Mouse (Mus musculus) limb, embryonic 15.5 days (tissue): ENCODE data around the gene Cnpy3. TPM values are rescaled to one million over a fixed set of nuclear protein-coding genes. Genes with fewer than 3 reads are reported as not detected.
"Not testable (repeated sequence)": the region's sequence is repeated elsewhere in the genome, so short reads cannot be mapped to it uniquely, and the experiment has no call there.

Experiments
- ATAC-seq: fragments of 200-750 bp; cut with Nextera tagmentation; 2 replicates; pipeline ENCODE4 v1.8.0; 2017; ENCODE audit warnings: low read depth, moderate TSS enrichment; ENCODE audit not compliant: insufficient number of reproducible peaks, low FRiP score, low TSS enrichment
- H3K27ac ChIP-seq: fragments of 300-500 bp; sonication (generic); 2 replicates; pipeline ENCODE4 v1.5.1; 2015; ENCODE audit warnings: moderate library complexity, mild to moderate bottlenecking, inconsistent platforms
- H3K27me3 ChIP-seq: fragments of 300-500 bp; sonication (generic); 2 replicates; pipeline ENCODE4 v1.6.1; 2015; ENCODE audit warnings: inconsistent platforms
- H3K36me3 ChIP-seq: fragments of 300-500 bp; sonication (generic); 2 replicates; pipeline ENCODE4 v1.6.1; 2015; ENCODE audit warnings: inconsistent platforms
- H3K4me1 ChIP-seq: fragments of 300-500 bp; sonication (generic); 2 replicates; pipeline ENCODE4 v1.6.1; 2015; ENCODE audit warnings: inconsistent platforms
- H3K4me2 ChIP-seq: fragments of 300-500 bp; sonication (generic); 2 replicates; pipeline ENCODE4 v1.6.1; 2015; ENCODE audit warnings: mild to moderate bottlenecking, inconsistent platforms
- H3K4me3 ChIP-seq: fragments of 300-500 bp; sonication (generic); 2 replicates; pipeline ENCODE4 v1.5.1; 2015; ENCODE audit warnings: mild to moderate bottlenecking, inconsistent platforms
- H3K9ac ChIP-seq: fragments of 300-500 bp; sonication (generic); 2 replicates; pipeline ENCODE4 v1.6.1; 2015; ENCODE audit warnings: inconsistent platforms
- H3K9me3 ChIP-seq: fragments of 300-500 bp; sonication (generic); 2 replicates; pipeline ENCODE4 v1.6.1; 2016; ENCODE audit warnings: inconsistent platforms
- WGBS: fragments of 180-500 bp; shearing (Covaris S2); methylation state at CpG from one replicate; pipeline ENCODE4 v1.1.7; 2015; 5-methylcytosine and 5-hydroxymethylcytosine counted together
- polyA plus RNA-seq: library from polyadenylated mRNA; unstranded; fragments of >200 nt; fragmentation: Nextera tagmentation; extraction: Ambion mirVana; gene quantifications from 2 replicates; pipeline ENCODE4 v1.2.1, GENCODE M21; 2015

Gene Cnpy3
- 78.0 and 83.6 TPM in 2 replicates for polyA plus RNA-seq

DNA sequence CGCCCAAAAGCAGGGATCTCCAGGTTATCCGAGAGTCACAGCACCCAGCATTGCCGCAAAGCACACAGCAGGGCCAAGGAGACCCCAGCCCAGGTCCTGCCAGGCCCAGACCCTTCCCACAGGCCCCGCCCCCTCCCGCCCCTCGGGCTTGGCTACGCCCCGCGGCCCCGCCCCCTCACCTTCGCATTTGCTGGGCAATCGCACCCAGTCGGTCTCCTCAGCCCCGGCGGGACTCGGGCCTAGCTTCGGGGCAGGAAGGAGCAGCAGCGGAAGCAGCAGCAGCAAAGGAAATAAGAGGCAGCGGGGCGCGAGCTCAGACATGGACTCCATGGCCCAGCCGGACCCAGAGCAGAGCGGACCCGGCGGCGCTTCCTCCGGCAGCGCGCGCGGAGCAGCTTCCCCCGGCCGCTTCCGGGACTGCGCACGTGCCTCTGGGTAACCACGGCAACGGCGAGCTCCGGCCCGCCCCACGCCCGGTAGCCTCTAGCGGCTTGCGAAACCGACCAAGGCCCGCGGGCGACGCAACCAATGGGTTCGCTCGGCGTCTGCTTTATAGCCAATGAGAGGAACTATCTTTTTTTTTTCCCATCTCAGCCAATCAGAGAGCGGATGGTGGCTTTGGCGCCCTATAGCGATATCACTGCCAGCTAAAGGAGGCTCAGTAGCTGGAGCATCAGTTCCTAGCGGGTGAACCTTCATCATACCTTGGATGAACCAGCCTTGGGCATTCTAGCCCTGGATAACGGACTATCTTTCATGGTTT, at the start of gene Cnpy3:
Gene Cnpy3, minus strand, starts transcription at position 421 of the 763 bp plus-strand sequence.
- H3K4me2 ChIP-seq, result peak within 1 kb of the TSS; percentile 67
- WGBS, result under 1% methylated on average over 58 of the region's 58 CpGs
- no peaks in the 10 kb centered on the region for H3K9me3 ChIP-seq
- H3K9ac ChIP-seq, result peak within 1 kb of the TSS; percentile 65
- H3K4me1 ChIP-seq, result peaks cover 19% of the 10 kb centered on the region
- H3K4me3 ChIP-seq, result peak within 1 kb of the TSS; percentile 82
- peaks cover 7% of the 10 kb centered on the region; the same call in 1 of the 2 replicates for H3K36me3 ChIP-seq
- H3K27me3 ChIP-seq, result no peaks in the 10 kb centered on the region
- peak within 1 kb of the TSS; percentile 94 for H3K27ac ChIP-seq
- ATAC-seq, result peak; percentile 97

DNA sequence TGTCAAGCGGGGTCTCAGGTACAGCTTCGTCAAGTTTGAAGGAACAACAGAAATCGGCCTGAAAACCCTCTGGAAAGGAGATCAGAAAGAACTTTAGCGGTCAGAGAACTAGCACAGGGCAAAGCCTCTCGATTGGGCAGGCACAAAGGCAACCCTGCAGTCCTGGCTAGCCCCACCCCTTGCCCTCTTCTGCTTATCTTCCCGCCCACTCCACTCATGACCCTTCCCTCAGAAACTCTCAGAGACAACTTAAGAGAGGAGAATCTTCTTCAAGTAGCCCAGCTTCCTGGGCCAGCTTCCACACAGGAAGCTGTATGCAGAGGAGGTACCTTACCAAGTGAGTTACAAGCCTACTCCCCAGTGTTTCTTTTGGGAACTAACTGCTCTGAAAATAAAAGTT, 49.7 kb upstream of the Cnpy3 start:
- Histone ChIP-seq H3K4me3 (no peak overlapping the region), H3K27me3 (no peaks in the 10 kb centered on the region), H3K36me3 (peaks cover 59% of the 10 kb centered on the region), H3K9me3 (no peaks in the 10 kb centered on the region), H3K4me2 (no peak overlapping the region), H3K27ac (no peak overlapping the region), H3K9ac (no peak overlapping the region), H3K4me1 (no peaks in the 10 kb centered on the region)
- WGBS, result 89% methylated on average over 6 of the region's 6 CpGs
- no peak for ATAC-seq

DNA sequence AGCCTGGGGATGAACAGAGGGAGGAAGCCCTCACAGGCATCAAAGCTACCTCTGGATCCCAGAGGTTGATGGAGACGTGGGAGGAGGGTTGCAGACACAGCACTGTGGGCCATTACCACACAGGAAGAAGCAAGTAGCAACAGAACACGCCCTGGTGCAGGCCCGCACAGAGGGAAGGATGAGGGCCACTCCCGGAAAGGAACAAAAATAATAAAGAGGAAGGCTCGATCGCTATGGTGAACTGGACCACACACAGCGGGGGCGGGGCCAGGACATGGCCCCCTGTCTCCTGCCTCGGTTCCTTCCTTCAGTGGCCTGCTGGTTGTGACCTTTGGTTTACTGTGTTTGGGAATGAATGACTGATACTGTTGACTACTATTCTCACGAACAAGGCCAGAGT, 47.7 kb upstream of the Cnpy3 start:
- no peaks in the 10 kb centered on the region for H3K9me3 ChIP-seq
- H3K36me3 ChIP-seq, result peaks cover 44% of the 10 kb centered on the region
- H3K4me3 ChIP-seq, result no peak overlapping the region
- no peaks in the 10 kb centered on the region for H3K27me3 ChIP-seq
- no peak overlapping the region for H3K9ac ChIP-seq
- no peaks in the 10 kb centered on the region for H3K4me1 ChIP-seq
- WGBS, result 84% methylated on average over 10 of the region's 10 CpGs
- no peak overlapping the region for H3K4me2 ChIP-seq
- ATAC-seq, result no peak
- H3K27ac ChIP-seq, result no peak overlapping the region

DNA sequence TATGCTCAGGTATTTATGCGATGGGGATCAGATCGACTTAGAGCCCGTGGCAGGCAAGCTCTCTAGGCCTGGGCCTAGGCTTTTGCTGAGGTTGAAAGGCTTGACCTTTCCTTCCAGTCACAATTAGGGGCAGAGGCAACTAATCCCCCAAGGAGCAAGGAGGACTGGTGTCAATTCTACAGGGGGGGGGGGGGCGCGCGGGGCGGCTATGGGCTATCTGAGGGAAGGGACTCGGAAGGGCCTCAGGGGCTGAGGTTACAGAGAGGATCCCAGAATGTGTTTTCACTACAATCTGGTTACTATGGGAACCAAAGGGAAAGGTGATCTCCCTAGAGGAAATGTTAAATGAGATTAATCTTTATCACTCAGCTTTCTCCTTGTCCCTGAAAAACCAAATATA, 45.4 kb upstream of the Cnpy3 start:
- no peaks in the 10 kb centered on the region for H3K4me1 ChIP-seq
- no peak overlapping the region for H3K27ac ChIP-seq
- no peak overlapping the region for H3K4me3 ChIP-seq
- no peak for ATAC-seq
- H3K4me2 ChIP-seq, result no peak overlapping the region
- H3K9me3 ChIP-seq, result no peaks in the 10 kb centered on the region
- 48% methylated on average over 8 of the region's 8 CpGs for WGBS
- peaks cover 39% of the 10 kb centered on the region for H3K36me3 ChIP-seq
- H3K9ac ChIP-seq, result no peak overlapping the region
- no peaks in the 10 kb centered on the region for H3K27me3 ChIP-seq

DNA sequence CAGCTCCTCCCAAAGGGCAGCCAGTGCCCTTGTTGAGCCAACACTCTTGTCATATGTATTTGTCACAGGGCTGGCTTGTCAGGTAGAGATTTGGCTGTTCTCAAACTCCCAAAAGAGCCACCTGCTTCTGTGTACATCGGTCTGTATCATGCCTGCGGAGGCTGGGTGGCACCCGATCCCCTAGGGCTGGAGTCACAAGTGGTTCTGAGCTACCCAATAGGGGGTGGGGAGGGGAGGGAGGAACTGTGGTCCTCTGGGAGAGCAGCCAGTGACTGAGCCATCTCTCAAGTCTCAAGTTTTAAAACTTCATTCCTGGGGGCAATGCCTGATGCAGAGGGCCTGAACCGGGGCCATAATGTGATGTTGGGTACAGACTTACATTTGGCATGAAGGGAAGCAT, 44.7 kb upstream of the Cnpy3 start:
- 81% methylated on average over 4 of the region's 4 CpGs for WGBS
- Histone ChIP-seq H3K9ac (no peak overlapping the region), H3K4me2 (no peak overlapping the region), H3K4me3 (no peak overlapping the region), H3K27ac (no peak overlapping the region), H3K9me3 (no peaks in the 10 kb centered on the region), H3K36me3 (peaks cover 33% of the 10 kb centered on the region), H3K4me1 (no peaks in the 10 kb centered on the region), H3K27me3 (no peaks in the 10 kb centered on the region)
- ATAC-seq, result no peak

DNA sequence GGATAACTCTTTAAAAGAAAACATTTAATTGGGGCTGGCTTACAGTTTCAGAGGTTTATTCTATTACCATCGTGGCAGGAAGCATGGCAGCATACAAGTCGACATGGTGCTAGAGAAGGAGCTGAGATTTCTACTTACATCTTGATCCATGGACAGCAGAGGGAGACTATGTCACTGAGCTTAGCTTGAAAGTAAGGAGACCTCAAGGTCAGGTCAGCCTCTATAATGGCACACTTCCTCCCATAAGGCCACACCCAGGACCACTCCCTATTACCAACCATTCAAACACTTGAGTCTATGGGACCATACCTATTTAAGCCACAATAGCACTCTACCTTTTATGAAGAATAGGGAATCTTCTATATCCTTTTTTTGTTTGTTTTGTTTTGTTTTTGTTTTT, 40.9 kb upstream of the Cnpy3 start:
- H3K4me3 ChIP-seq, result no peak overlapping the region
- WGBS, result 80% methylated on average over 2 of the region's 2 CpGs
- H3K27me3 ChIP-seq, result no peaks in the 10 kb centered on the region
- no peaks in the 10 kb centered on the region for H3K9me3 ChIP-seq
- H3K4me1 ChIP-seq, result no peaks in the 10 kb centered on the region
- no peak overlapping the region for H3K9ac ChIP-seq
- H3K4me2 ChIP-seq, result no peak overlapping the region
- H3K36me3 ChIP-seq, result 0 out of 2 replicates have a peak, but pooled peaks cover 3% of the 10 kb centered on the region
- no peak for ATAC-seq
- H3K27ac ChIP-seq, result no peak overlapping the region

DNA sequence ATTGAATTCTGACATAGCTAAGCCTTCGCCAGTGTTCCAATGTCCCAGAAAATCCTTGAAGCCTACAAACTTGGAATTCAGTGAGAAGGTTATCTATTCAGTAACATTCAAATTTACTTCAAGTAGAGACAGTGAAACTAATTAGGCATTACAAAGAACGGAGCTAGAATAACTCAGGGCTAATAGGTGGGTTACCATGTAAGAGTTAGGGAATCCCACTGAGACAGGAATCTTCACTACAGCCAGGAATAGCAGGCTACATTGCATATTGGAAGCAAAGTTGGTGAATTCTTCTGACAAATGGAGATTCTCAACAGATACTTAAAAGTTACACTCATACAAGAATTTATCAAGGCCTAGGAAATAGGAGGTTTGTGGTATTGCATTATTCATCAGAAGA, 36.0 kb upstream of the Cnpy3 start:
- H3K4me2 ChIP-seq, H3K9ac ChIP-seq, ATAC-seq, H3K4me1 ChIP-seq, H3K36me3 ChIP-seq, H3K27me3 ChIP-seq, H3K9me3 ChIP-seq, H3K4me3 ChIP-seq, H3K27ac ChIP-seq: not testable (repeated sequence)
- 59% methylated on average over 2 of the region's 2 CpGs for whole genome bisulfite sequencing

DNA sequence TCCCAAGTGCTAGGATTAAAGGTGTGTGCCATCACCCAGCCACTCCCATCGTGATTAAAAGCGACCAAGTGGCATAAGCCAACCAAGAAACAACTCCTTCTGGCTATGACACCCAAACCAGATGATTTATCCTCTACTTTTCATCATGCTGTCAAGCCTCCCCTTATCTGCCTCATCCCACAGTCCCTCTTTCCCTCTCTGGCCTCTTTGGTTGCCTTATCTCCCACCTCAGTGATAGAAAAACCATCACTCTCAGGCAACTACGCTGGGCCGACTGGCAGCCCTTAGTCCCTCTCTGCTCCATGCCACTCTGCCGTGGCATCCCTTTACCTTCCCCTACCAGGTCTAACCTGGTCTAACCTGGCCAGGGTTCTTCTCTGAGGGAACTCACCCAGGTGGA, 34.9 kb upstream of the Cnpy3 start:
- Histone ChIP-seq H3K4me3 (no peak overlapping the region), H3K4me2 (no peak overlapping the region), H3K4me1 (no peaks in the 10 kb centered on the region), H3K27ac (no peak overlapping the region), H3K27me3 (no peaks in the 10 kb centered on the region), H3K36me3 (no peaks in the 10 kb centered on the region), H3K9ac (no peak overlapping the region), H3K9me3 (no peaks in the 10 kb centered on the region)
- ATAC-seq, result no peak
- WGBS, result 91% methylated on average over 5 of the region's 5 CpGs

DNA sequence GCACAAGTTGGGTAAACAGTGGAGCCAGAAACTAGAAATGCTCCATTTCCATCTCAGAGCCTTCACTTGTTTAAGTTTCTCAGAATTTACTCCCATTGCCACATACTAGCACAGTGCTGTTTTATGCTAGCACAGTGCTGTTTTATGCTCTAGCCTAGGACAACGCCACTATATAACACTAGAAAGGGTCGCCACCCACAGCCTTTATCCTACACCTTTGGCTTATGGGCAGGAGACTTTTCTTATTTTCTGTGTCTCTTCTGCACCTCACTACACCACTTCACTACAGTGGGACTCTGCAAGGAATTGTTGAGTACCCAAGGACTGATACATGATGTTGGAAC, 31.2 kb upstream of the Cnpy3 start:
- Histone ChIP-seq H3K9ac (no peak overlapping the region), H3K4me3 (peak overlapping the region; percentile 64), H3K4me2 (peak overlapping the region; percentile 61; the same call in 1 of the 2 replicates), H3K9me3 (no peaks in the 10 kb centered on the region), H3K4me1 (peaks cover 7% of the 10 kb centered on the region), H3K27me3 (no peaks in the 10 kb centered on the region), H3K36me3 (peaks cover 24% of the 10 kb centered on the region), H3K27ac (peak overlapping the region; percentile 86)
- WGBS, result 80% methylated on average over 2 of the region's 2 CpGs
- ATAC-seq, result no peak; the same call in 1 of the 2 replicates

DNA sequence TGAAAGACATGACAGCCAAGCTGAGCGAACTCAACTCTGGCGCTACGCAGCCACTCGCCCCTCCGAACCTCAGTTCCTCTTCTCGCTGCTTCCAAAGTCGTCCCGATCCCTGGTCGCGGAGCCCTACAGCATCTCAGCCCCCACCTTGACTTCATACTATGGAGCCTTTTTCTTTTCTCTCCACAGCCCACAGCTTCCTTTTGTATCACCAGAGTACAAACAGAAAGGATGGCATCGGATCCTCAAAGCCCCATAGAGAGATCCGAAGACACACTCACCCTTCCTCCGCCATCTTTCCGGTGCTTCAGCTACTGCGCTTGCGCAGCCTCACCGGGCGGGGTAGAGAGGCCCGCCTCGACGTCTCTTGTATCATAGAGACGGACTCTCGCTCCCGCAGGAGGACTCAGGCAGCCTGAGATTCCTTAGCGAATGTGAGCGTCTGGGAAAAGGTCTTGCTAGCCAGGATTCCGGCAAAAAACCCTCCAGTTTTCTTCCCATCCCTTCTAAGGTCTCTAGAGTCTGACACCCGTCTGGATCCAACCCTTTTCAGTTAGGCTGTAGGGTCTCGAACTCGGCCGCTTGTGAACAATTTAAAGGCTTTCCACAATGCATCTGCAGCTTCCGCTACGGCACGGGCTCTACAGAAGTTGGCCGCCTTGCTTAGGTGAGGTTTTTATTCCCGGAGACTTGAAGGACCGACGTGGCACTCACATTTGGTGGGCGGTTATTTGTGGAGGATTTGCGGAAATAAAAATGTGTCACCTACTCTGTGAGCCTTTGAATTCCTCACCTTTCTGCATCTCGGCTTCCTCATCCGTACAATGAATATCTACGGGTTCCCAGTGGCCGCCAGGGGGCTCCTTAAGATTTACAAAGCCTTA, 30.6 kb upstream of the Cnpy3 start, which contains the start of gene Rpl7l1:
Gene Rpl7l1, minus strand, starts transcription at position 332 of the 881 bp plus-strand sequence.
- Histone ChIP-seq H3K9me3 (no peaks in the 10 kb centered on the region), H3K36me3 (peaks cover 30% of the 10 kb centered on the region), H3K4me3 (peak within 1 kb of the TSS; percentile 64), H3K4me2 (peak within 1 kb of the TSS; percentile 61), H3K27ac (peak within 1 kb of the TSS; percentile 86), H3K9ac (peak within 1 kb of the TSS; percentile 72), H3K4me1 (peaks cover 7% of the 10 kb centered on the region), H3K27me3 (no peaks in the 10 kb centered on the region)
- WGBS, result under 1% methylated on average over 44 of the region's 44 CpGs
- ATAC-seq, result peak; percentile 90

DNA sequence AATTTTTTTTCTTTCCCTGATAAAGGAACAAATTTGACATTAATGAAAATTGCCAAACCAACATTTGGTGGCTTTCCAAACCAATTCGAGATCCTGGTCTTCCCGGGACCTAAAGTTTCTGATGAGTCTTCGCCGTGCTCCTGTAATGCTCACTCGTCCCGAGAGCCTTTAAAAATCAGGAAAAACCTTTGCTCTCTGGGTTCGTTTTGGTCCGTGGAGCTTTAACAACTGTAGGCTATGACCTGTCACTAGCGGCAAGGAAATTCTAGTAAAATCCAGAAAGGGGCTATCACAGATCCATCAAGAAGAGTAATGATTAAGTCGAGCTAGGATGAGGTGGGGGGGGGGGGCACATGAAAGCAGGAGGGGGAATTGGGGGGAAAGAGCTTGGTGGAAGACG, 29.9 kb upstream of the Cnpy3 start:
- ATAC-seq, result no peak

DNA sequence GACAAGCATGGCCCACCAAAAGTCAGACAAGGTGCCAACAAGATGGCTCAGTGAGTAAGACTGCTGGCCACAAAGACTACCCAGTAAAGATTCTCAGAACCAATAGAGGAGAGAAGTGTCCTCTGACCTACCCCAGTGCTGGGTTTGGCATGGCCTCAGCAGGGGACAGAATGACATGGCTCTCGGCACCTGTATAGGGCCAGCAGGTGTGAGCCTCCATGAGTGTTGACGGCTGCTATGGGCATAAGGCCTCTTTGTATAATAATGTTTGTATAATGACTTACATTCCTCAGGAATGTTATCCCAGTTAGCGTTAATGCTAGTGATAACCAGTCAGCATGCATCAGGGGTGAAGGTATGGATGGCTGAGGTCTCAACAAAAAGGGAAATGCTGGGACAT, 24.1 kb upstream of the Cnpy3 start:
- Histone ChIP-seq H3K4me3 (no peak overlapping the region), H3K27ac (no peak overlapping the region), H3K9ac (no peak overlapping the region), H3K4me2 (no peak overlapping the region), H3K4me1 (peaks cover 19% of the 10 kb centered on the region), H3K9me3 (no peaks in the 10 kb centered on the region), H3K27me3 (no peaks in the 10 kb centered on the region), H3K36me3 (peaks cover 66% of the 10 kb centered on the region)
- no peak for ATAC-seq
- WGBS, result 81% methylated on average over 3 of the region's 3 CpGs

More for the DNA sequence above, 29.9 kb upstream of the Cnpy3 start:
- Histone ChIP-seq H3K4me1 (peaks cover 7% of the 10 kb centered on the region), H3K36me3 (peaks cover 37% of the 10 kb centered on the region), H3K4me3 (peak overlapping the region; percentile 64), H3K9me3 (no peaks in the 10 kb centered on the region), H3K4me2 (peak overlapping the region; percentile 61), H3K27ac (peak overlapping the region; percentile 86), H3K9ac (peak overlapping the region; percentile 72), H3K27me3 (no peaks in the 10 kb centered on the region)
- 2% methylated on average over 11 of the region's 11 CpGs for WGBS
